Mouse (Mus musculus) kidney, adult 2 months (tissue): ENCODE measurements around the gene Creb3l4. TPM values are rescaled to one million over a fixed set of nuclear protein-coding genes. Genes with fewer than 3 reads are reported as not detected.
A peak's percentile ranks its signal among the peaks of the same experiment; 100 is the strongest.

Source experiments
- DNase-seq: peaks from one replicate; pipeline ENCODE4 v3.0.0; 2021
- H3K27ac ChIP-seq: fragments of 200-500 bp; 2 replicates; pipeline ENCODE4 v1.5.1; 2012; ENCODE audit warnings: low read depth, low read length, control low read depth, inconsistent platforms; ENCODE audit not compliant: insufficient read depth
- H3K27me3 ChIP-seq: fragments of 200-500 bp; replicated peaks from 2 replicates; pipeline ENCODE4 v1.6.1; 2012; ENCODE audit warnings: mild to moderate bottlenecking, moderate library complexity, low read length, inconsistent platforms; ENCODE audit not compliant: control insufficient read depth, insufficient read depth
- H3K36me3 ChIP-seq: fragments of 200-500 bp; 2 replicates; pipeline ENCODE4 v1.6.1; 2012; ENCODE audit warnings: mild to moderate bottlenecking, moderate library complexity, low read length, inconsistent platforms; ENCODE audit not compliant: control insufficient read depth, insufficient read depth
- H3K4me1 ChIP-seq: fragments of 200-500 bp; 2 replicates; pipeline ENCODE4 v1.6.1; 2011; ENCODE audit warnings: low read length; ENCODE audit not compliant: control insufficient read depth, insufficient read depth
- H3K4me3 ChIP-seq: fragments of 200-500 bp; 2 replicates; pipeline ENCODE4 v1.5.1; 2011; ENCODE audit warnings: mild to moderate bottlenecking, low read depth, low read length, control low read depth; ENCODE audit not compliant: insufficient read depth
- CTCF ChIP-seq: fragments of 200-500 bp; conservative IDR thresholded peaks from 2 replicates; pipeline ENCODE4 v1.5.1; 2011; ENCODE audit warnings: low read depth, mild to moderate bottlenecking, control low read depth, low read length, moderate library complexity, mixed read lengths; ENCODE audit not compliant: insufficient read depth, insufficient read length
- POLR2A ChIP-seq: fragments of 200-500 bp; IDR thresholded peaks from one replicate; pipeline ENCODE4 v1.6.1; 2011; ENCODE audit warnings: low read depth, low read length, control low read depth
- WGBS: fragments of 180-500 bp; shearing (Covaris S2); methylation state at CpG from one replicate; pipeline ENCODE4 v1.1.7; 2018; 5-methylcytosine and 5-hydroxymethylcytosine counted together
- polyA plus RNA-seq: library from polyadenylated mRNA; depleted of rRNA; stranded (reverse); fragments of >200 nt; gene quantifications from 2 replicates; pipeline ENCODE4 v1.2.3, GENCODE M21; 2012

Gene Creb3l4
- polyA plus RNA-seq, 1 experiment, result 1.0 TPM

GRCm38 (mm10) chr3:90213377-90213866, 29.9 kb downstream of the Creb3l4 start, which contains the start of the genes Rps27 and Rab13:
TSS of gene Rps27 (minus strand) at chr3:90213651.
TSS of gene Rab13 (plus strand) at chr3:90213695.
- H3K4me3 ChIP-seq, result peak within 1 kb of the TSS; percentile 87
- WGBS, result under 1% methylated on average over 42 of the region's 42 CpGs
- peak; percentile 97 for DNase-seq
- peaks cover 5% of the 10 kb centered on the region; the same call in 1 of the 2 replicates for H3K4me1 ChIP-seq
- H3K27ac ChIP-seq, result peak within 1 kb of the TSS; percentile 90
- no peaks in the 10 kb centered on the region; the same call in 1 of the 2 replicates for H3K36me3 ChIP-seq
- H3K27me3 ChIP-seq, result no peaks in the 10 kb centered on the region
- TF ChIP-seq POLR2A (peak; percentile 95), CTCF (no peak)

GRCm38 (mm10) chr3:90212723-90213122, 30.6 kb downstream of the Creb3l4 start:
- no peak for DNase-seq
- H3K27ac ChIP-seq, result no peak overlapping the region
- WGBS, result 3% methylated on average over 5 of the region's 5 CpGs

GRCm38 (mm10) chr3:90211475-90212398, 31.6 kb downstream of the Creb3l4 start:
- WGBS, result 50% methylated on average over 13 of the region's 13 CpGs
- Histone ChIP-seq H3K4me3 (peak overlapping the region; percentile 7; the same call in 1 of the 2 replicates), H3K36me3 (peaks cover 2% of the 10 kb centered on the region; the same call in 1 of the 2 replicates), H3K4me1 (peaks cover 5% of the 10 kb centered on the region; the same call in 1 of the 2 replicates), H3K27me3 (no peaks in the 10 kb centered on the region), H3K27ac (no peak overlapping the region)
- TF ChIP-seq CTCF (no peak), POLR2A (no peak)
- DNase-seq, result no peak

More at GRCm38 (mm10) chr3:90212723-90213122, 30.6 kb downstream of the Creb3l4 start:
- peak overlapping the region; percentile 59 for H3K4me3 ChIP-seq
- peaks cover 2% of the 10 kb centered on the region; the same call in 1 of the 2 replicates for H3K36me3 ChIP-seq
- H3K27me3 ChIP-seq, result no peaks in the 10 kb centered on the region
- TF ChIP-seq POLR2A, result no peak
- TF ChIP-seq CTCF, result no peak
- peaks cover 5% of the 10 kb centered on the region; the same call in 1 of the 2 replicates for H3K4me1 ChIP-seq

- H3K36me3 ChIP-seq, result peaks cover 2% of the 10 kb centered on the region; the same call in 1 of the 2 replicates
- WGBS, result 92% methylated on average over 5 of the region's 5 CpGs
Observed at GRCm38 (mm10) chr3:90209908-90210566, 33.3 kb downstream of the Creb3l4 start.

GRCm38 (mm10) chr3:90208662-90209061, 34.6 kb downstream of the Creb3l4 start:
- 66% methylated on average over 2 of the region's 2 CpGs for WGBS
- H3K36me3 ChIP-seq, result peaks cover 2% of the 10 kb centered on the region; the same call in 1 of the 2 replicates
- TF ChIP-seq CTCF (no peak), POLR2A (no peak)

More at GRCm38 (mm10) chr3:90209908-90210566, 33.3 kb downstream of the Creb3l4 start:
- H3K27me3 ChIP-seq, result no peaks in the 10 kb centered on the region
- DNase-seq, result no peak
- peaks cover 5% of the 10 kb centered on the region; the same call in 1 of the 2 replicates for H3K4me1 ChIP-seq
- no peak overlapping the region for H3K27ac ChIP-seq
- H3K4me3 ChIP-seq, result no peak overlapping the region
- TF ChIP-seq POLR2A (no peak), CTCF (no peak)

GRCm38 (mm10) chr3:90204582-90204981, 38.7 kb downstream of the Creb3l4 start:
- TF ChIP-seq POLR2A (no peak), CTCF (no peak)
- Histone ChIP-seq H3K27ac (no peak overlapping the region), H3K36me3 (0 out of 2 replicates have a peak, but pooled peaks cover 2% of the 10 kb centered on the region), H3K4me3 (no peak overlapping the region), H3K4me1 (peaks cover 4% of the 10 kb centered on the region), H3K27me3 (no peaks in the 10 kb centered on the region)
- DNase-seq, result no peak
- 95% methylated on average over 2 of the region's 2 CpGs for WGBS

More at GRCm38 (mm10) chr3:90208662-90209061, 34.6 kb downstream of the Creb3l4 start:
- Histone ChIP-seq H3K27ac (no peak overlapping the region), H3K4me3 (no peak overlapping the region), H3K4me1 (peaks cover 6% of the 10 kb centered on the region), H3K27me3 (no peaks in the 10 kb centered on the region)
- no peak for DNase-seq
